Mouse (Mus musculus) liver, adult (tissue): ENCODE measurements around the gene Lrrc75a.

Experiments
- GATA4 ChIP-seq: IDR thresholded peaks from 2 replicates; pipeline ENCODE4 v1.6.1; 2014; ENCODE audit warnings: mild to moderate bottlenecking, low read length; ENCODE audit not compliant: insufficient replicate concordance

Lrrc75a gene

GRCm38 (mm10) chr11:62648591-62649391 lies 468 bp upstream of the Lrrc75a start, which contains the start of gene Mmgt2:
Gene Mmgt2 (plus strand): TSS chr11:62648664.
- TF ChIP-seq GATA4: no peak

GRCm38 (mm10) chr11:62646958-62647515 lies 1.3 kb downstream of the Lrrc75a start:
- TF ChIP-seq GATA4: no peak

GRCm38 (mm10) chr11:62646495-62646843 lies 1.9 kb downstream of the Lrrc75a start:
- TF ChIP-seq GATA4: no peak

- TF ChIP-seq GATA4: no peak
Measured at GRCm38 (mm10) chr11:62645732-62646494, 2.4 kb downstream of the Lrrc75a start.

GRCm38 (mm10) chr11:62645337-62645675 lies 3.0 kb downstream of the Lrrc75a start:
- TF ChIP-seq GATA4: no peak

- no peak for TF ChIP-seq GATA4
Measured at GRCm38 (mm10) chr11:62644602-62645336, 3.6 kb downstream of the Lrrc75a start.

GRCm38 (mm10) chr11:62643681-62644363 lies 4.5 kb downstream of the Lrrc75a start:
- no peak for TF ChIP-seq GATA4

GRCm38 (mm10) chr11:62643011-62643631 lies 5.2 kb downstream of the Lrrc75a start:
- no peak for TF ChIP-seq GATA4

- TF ChIP-seq GATA4: no peak
Measured at GRCm38 (mm10) chr11:62642023-62642844, 6.1 kb downstream of the Lrrc75a start.

- TF ChIP-seq GATA4: no peak
Measured at GRCm38 (mm10) chr11:62640378-62640777, 7.9 kb downstream of the Lrrc75a start.

- no peak for TF ChIP-seq GATA4
Measured at GRCm38 (mm10) chr11:62638402-62638801, 9.9 kb downstream of the Lrrc75a start.

GRCm38 (mm10) chr11:62637806-62638205 lies 10.5 kb downstream of the Lrrc75a start:
- no peak for TF ChIP-seq GATA4

- no peak for TF ChIP-seq GATA4
Measured at GRCm38 (mm10) chr11:62637401-62637800, 10.9 kb downstream of the Lrrc75a start.

- TF ChIP-seq GATA4: no peak
Measured at GRCm38 (mm10) chr11:62636840-62637221, 11.5 kb downstream of the Lrrc75a start.
